Mouse (Mus musculus): ENCODE data around the gene Gja8.

Gene Gja8

DNA sequence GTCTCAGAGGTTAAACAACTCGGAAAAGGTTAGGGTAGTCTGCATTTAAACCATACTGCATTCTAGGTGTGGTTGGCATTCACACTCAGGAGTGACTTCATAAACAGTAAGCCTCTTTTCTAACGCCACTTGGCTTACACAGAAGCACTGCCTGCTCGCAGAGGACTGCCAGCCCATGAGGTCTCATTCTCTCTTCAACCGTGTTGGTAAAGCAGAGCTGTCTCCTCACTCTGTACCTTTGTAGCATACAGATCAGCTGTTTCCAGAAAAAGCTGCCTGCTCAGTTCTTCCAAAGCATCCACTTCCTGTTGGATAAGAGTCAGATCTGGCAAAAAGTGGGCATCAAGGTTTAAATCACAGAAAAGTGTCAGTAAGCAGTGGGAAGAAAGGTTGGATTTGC lies 45.4 kb downstream of the Gja8 start:
- DNase-seq (ENCODE audit: low read depth, low spot score) = no peak

DNA sequence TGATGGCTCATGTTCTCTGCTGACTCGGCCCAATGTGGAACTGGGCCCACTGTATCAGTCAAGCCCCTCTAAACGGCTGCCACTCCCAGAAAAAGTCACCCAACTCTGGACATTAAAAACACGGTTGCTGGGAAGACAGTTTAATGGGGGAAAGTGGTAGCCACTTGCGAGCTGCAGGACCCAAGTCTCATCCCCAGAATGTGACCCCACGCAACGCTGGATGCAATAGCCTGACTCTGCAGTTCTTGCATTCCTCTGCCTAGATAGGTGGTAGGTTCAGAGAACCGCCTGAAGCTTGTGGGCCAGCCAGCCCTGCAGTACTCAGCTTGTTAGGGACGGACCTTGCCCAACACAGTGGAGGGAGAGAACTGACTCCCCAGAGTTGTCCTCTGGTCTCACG lies 46.3 kb downstream of the Gja8 start:
- DNase-seq (ENCODE audit: low read depth, low spot score) = no peak

DNA sequence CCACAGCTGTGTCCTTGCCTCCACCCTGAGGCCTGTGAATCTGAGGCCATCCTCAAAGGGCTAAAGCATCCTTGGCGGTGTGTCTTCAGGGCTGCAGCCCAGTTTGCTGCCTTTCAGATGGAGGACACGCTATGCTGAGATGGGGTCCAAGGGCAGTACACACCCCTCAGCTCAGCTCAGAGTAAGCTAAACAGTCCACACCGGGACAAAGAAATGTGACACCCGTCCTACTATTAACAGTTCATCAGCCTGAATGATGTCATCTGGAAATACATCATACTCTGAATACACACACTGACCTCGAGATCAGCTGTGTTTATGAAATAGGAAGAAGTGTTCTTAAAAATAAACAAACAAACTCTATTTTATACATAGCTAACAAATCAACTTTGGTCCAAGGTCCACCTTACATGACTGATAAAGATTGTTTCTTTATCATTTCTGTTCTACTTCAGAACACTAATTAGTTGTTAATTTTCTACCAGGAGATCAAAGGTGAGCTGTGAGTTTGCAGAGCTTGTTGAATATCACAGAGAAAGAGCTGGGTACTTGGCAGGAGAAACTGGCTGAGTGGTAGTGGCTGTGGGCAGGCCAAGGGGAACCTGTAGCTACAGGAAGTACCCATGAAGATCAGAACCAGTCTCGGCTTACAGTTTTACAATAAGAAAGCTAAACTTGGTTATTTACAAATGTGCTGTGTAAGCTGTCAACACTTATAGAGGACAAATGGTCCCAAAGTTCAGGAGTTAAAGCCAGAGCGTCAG lies 50.8 kb downstream of the Gja8 start:
- no peak for DNase-seq (ENCODE audit: low read depth, low spot score)

DNA sequence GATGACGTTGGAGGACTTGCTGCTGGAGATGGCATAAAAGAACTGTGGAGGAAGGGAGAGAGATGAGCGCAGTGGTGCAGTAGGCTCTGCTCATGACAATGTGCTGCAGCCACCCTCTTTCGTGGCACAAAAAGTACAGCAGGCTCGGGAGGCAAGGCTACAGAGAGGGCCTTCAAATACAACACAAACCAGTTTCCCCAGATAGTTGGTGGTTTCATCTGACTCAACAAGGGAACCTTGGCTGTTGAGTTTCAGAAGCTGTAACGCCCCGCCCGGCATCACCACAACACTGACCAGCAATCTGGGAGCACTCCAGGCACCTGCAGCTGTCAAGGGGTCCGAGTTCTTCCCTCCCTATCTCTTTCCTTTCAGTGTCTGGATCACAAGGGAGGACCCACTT lies 53.3 kb downstream of the Gja8 start:
- no peak for DNase-seq (ENCODE audit: low read depth, low spot score)

DNA sequence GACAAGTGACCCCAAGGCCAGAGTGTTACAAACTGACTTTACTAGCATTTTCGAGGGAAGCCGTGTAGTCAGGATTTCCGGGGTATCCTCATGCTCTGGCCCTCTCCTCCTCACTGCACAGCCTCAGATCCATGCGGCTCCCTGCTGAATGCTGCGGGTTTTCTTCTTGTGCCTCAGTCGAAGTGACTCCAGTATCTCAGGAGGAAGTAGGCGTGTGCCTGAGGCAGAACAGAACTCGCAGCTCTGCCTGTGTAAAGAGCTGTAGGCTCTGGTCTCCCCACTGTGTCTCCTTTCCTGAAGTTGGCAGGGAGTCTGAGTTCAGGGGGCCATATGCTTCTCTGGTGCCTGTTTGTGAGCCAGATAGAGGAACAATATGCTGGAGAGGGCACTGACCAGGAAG lies 54.8 kb downstream of the Gja8 start:
- no peak for DNase-seq (ENCODE audit: low read depth, low spot score)

DNA sequence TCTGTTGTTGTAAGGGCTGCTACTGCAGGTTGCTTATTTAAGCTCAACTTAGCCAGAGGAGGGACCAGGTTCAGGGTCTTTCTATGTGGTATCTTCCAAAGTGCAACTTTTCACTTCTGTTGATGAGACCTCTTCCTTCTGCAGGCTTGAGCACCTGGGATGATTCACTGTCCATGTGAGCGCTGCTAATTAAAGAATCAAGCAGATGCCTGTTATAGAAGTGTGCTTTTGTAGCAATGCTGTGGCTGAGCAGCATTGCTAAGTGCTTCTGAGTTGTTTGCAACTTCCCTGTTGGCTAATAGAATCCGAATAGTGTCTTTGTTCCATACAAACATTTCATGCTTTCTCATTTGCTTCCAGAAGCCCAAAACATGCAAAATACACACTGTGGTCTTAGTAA lies 55.5 kb downstream of the Gja8 start:
- DNase-seq (ENCODE audit: low read depth, low spot score) = no peak

DNA sequence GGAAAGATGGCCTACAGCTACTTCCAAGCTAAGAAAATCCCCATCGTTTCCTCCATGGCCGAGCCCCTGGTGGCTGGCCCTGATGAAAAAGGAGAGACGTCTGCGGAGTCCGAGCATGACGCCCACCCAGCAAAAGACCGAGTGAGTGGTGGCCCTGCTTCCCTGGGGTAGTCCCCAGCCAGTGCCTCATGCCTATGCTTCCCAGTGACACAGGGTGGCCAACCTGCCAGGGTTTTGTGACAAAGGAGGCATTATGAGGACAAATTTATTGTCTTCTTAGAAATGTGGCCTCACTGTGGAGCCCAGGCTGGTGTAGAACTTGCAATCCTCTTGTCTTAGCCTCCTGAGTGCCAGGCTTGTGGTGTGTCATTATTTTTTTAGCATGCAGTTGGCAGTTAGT lies 56.7 kb downstream of the Gja8 start:
- no peak for DNase-seq (ENCODE audit: low read depth, low spot score)

DNA sequence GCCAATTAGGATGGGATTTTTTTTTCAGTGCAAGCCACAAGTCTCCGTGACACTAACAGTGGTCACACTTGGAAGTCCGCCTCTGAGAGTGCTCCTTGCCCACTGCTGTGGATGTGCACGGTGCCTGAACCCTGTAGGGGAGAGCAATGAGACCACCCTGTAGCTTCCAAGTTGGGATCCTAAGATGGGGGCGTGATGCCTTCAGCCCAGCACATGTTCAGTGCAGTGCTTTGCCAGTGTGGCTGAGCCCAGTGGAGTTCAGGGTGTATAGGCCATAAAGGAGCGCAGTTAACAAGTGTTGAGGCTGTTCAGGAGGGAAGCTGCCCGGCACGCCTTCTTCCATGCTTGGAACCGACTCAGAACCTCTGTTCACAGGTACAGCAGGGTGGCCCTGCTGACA lies 57.3 kb downstream of the Gja8 start:
- DNase-seq (ENCODE audit: low read depth, low spot score) = no peak

DNA sequence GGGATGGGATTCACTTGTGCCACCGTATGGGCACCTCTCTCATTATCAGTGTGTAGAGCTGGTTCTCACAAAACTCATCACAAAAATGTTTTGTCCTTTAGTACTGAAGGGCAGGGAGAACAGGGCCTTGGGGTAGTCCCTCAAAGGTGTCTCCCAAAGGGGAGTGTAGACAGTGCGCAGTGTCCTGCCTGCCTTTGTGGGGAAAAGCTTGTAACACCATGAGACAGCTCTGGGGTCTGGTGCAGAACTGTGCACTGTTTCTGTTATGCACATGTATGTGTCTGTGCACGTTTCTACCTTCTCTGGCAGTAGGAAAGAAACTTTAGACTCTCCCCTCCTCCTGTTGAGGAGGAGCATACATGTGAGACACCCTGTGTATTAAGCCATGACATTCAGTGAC lies 58.0 kb downstream of the Gja8 start:
- no peak for DNase-seq (ENCODE audit: low read depth, low spot score)

Measured in embryo, embryonic 11.5 days (tissue).